Mouse (Mus musculus) midbrain, embryonic 12.5 days (tissue): ENCODE results near the gene Gm14548. TPM values are rescaled to one million over a fixed set of nuclear protein-coding genes. Genes with fewer than 3 reads are reported as not detected.
"Not testable (repeated sequence)": the region's sequence is repeated elsewhere in the genome, so short reads cannot be mapped to it uniquely, and the experiment has no call there.

Experiments
- ATAC-seq: fragments of 200-750 bp; cut with Nextera tagmentation; 2 replicates; pipeline ENCODE4 v1.8.0; 2017; ENCODE audit warnings: low read depth, moderate TSS enrichment, moderate library complexity; ENCODE audit not compliant: low FRiP score
- H3K27ac ChIP-seq: fragments of 300-500 bp; sonication (generic); replicated peaks from 2 replicates; pipeline ENCODE4 v1.5.1; 2016; ENCODE audit warnings: mild to moderate bottlenecking
- H3K27me3 ChIP-seq: fragments of 300-500 bp; sonication (generic); 2 replicates; pipeline ENCODE4 v1.6.1; 2016; ENCODE audit warnings: mild to moderate bottlenecking
- H3K36me3 ChIP-seq: fragments of 300-500 bp; sonication (generic); 2 replicates; pipeline ENCODE4 v1.6.1; 2016
- H3K4me1 ChIP-seq: fragments of 300-500 bp; sonication (generic); 2 replicates; pipeline ENCODE4 v1.6.1; 2016
- H3K4me2 ChIP-seq: fragments of 300-500 bp; sonication (generic); replicated peaks from 2 replicates; pipeline ENCODE4 v1.6.1; 2016; ENCODE audit warnings: mild to moderate bottlenecking, moderate library complexity
- H3K4me3 ChIP-seq: fragments of 300-500 bp; sonication (generic); 2 replicates; pipeline ENCODE4 v1.5.1; 2016; ENCODE audit warnings: mild to moderate bottlenecking
- H3K9ac ChIP-seq: fragments of 300-500 bp; sonication (generic); replicated peaks from 2 replicates; pipeline ENCODE4 v1.6.1; 2016; ENCODE audit warnings: mild to moderate bottlenecking, moderate library complexity
- H3K9me3 ChIP-seq: fragments of 300-500 bp; sonication (generic); 2 replicates; pipeline ENCODE4 v1.6.1; 2016; ENCODE audit warnings: mild to moderate bottlenecking
- WGBS: fragments of 180-500 bp; shearing (Covaris S2); methylation state at CpG from one replicate; pipeline ENCODE4 v1.1.7; 2016; 5-methylcytosine and 5-hydroxymethylcytosine counted together
- polyA plus RNA-seq: library from polyadenylated mRNA; unstranded; fragments of >200 nt; fragmentation: Nextera tagmentation; extraction: Ambion mirVana; gene quantifications from 2 replicates; pipeline ENCODE4 v1.2.1, GENCODE M21; 2016

Gene Gm14548
- polyA plus RNA-seq = not detected in 2 replicates

DNA sequence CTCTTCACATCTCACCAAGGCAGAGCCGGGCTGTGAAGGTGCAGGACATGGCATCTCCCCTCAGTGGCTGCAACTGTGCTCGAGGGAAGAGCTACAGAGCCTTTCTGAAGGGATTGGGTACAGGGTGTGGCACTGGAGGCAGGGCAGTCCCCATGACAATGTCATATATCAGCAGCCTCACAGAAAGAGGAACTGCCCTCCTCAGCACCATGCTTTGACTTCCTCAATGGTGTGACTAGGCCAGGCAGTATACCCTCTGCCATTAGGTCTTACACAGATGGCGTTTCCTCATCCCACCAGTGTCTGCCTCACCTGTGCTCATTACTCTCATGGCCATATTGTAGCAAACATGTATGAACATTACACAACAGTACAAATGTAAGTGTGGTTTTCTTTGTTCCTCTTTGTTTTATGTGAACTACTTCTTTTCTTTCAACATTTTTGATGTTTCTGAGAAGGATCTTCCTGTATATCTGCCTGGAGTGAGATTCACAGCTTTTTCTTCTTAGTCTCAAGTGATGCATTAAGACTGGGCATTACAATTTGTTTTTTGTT is at the start of gene Gm14548:
Gene Gm14548, minus strand, starts transcription at position 85 of the 555 bp plus-strand sequence.
- not testable (repeated sequence) for H3K9ac ChIP-seq, H3K4me3 ChIP-seq, H3K4me1 ChIP-seq, H3K27ac ChIP-seq, H3K4me2 ChIP-seq, H3K27me3 ChIP-seq, H3K9me3 ChIP-seq, ATAC-seq, H3K36me3 ChIP-seq
- WGBS = 82% methylated on average over 3 of the region's 3 CpGs

- Histone ChIP-seq H3K4me3 (no peak overlapping the region), H3K27ac (no peak overlapping the region), H3K4me1 (no peaks in the 10 kb centered on the region), H3K36me3 (no peaks in the 10 kb centered on the region), H3K27me3 (no peaks in the 10 kb centered on the region), H3K4me2 (no peak overlapping the region), H3K9ac (no peak overlapping the region), H3K9me3 (no peaks in the 10 kb centered on the region)
- no peak for ATAC-seq
- WGBS = 71% methylated on average over 4 of the region's 4 CpGs
Observed at GRCm38 (mm10) chr7:3946117-3946516, 48.2 kb upstream of the Gm14548 start.

DNA sequence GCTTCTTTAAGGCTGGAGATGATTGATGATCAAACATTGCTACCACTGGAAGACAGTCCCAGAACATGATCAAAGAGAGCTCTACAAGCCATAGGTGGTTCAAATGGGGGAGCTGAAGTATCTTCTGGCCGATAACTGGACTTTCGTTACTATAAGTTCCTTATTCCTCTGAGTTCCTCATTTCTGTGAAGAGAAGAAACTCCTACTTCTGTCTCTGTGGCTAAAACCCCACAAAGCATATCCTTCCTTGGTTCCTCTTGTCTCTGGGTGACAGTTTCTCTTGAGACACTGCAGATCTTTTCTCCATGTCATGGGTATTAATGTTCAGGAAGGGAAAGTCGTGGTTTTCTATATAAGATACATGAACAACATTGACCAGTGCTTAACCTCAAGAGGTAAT is 43.0 kb upstream of the Gm14548 start:
- H3K27ac ChIP-seq = no peak overlapping the region
- WGBS = 78% methylated on average over 3 of the region's 3 CpGs
- no peak overlapping the region for H3K4me2 ChIP-seq
- no peaks in the 10 kb centered on the region for H3K9me3 ChIP-seq
- no peaks in the 10 kb centered on the region for H3K27me3 ChIP-seq
- H3K36me3 ChIP-seq = no peaks in the 10 kb centered on the region
- no peaks in the 10 kb centered on the region for H3K4me1 ChIP-seq
- H3K9ac ChIP-seq = no peak overlapping the region
- H3K4me3 ChIP-seq = no peak overlapping the region
- no peak for ATAC-seq

GRCm38 (mm10) chr7:3939866-3940525 is 42.1 kb upstream of the Gm14548 start:
- no peaks in the 10 kb centered on the region for H3K4me1 ChIP-seq
- no peaks in the 10 kb centered on the region for H3K36me3 ChIP-seq
- H3K9me3 ChIP-seq = no peaks in the 10 kb centered on the region
- H3K9ac ChIP-seq = no peak overlapping the region
- H3K27me3 ChIP-seq = no peaks in the 10 kb centered on the region
- ATAC-seq = no peak
- no peak overlapping the region for H3K4me2 ChIP-seq
- H3K27ac ChIP-seq = no peak overlapping the region
- 70% methylated on average over 1 of the region's 1 CpGs for WGBS
- H3K4me3 ChIP-seq = no peak overlapping the region

- not testable (repeated sequence) for H3K27ac ChIP-seq, ATAC-seq, H3K36me3 ChIP-seq, H3K27me3 ChIP-seq, H3K9me3 ChIP-seq, H3K9ac ChIP-seq, H3K4me2 ChIP-seq, H3K4me3 ChIP-seq, H3K4me1 ChIP-seq
Observed at GRCm38 (mm10) chr7:3935473-3935872, 37.6 kb upstream of the Gm14548 start.

DNA sequence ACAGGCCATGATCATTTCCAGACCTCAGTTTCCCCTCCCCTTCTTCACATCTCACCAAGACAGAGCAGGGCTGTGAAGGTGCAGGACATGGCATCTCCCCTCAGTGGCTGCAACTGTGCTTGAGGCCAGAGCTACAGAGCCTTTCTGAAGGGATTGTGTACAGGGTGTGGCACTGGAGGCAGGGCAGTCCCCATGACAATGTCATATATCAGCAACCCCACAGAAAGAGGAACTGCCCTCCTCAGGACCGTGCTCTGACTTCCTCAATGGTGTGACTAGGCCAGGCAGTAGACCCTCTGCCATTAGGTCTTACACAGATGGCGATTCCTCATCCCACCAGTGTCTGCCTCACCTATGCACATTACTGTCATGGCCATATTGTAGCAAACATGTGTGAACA is 17.5 kb upstream of the Gm14548 start, which contains the start of gene Lilra6:
Gene Lilra6, minus strand, starts transcription at position 117 of the 400 bp plus-strand sequence.
- not testable (repeated sequence) for H3K4me3 ChIP-seq, H3K9ac ChIP-seq, H3K4me2 ChIP-seq, H3K36me3 ChIP-seq, H3K27me3 ChIP-seq, H3K27ac ChIP-seq, H3K4me1 ChIP-seq, ATAC-seq, H3K9me3 ChIP-seq
- WGBS = 70% methylated on average over 2 of the region's 2 CpGs

GRCm38 (mm10) chr7:3903704-3904103 is 5.8 kb upstream of the Gm14548 start:
- no peak overlapping the region for H3K9ac ChIP-seq
- H3K36me3 ChIP-seq = no peaks in the 10 kb centered on the region
- no peak overlapping the region for H3K4me2 ChIP-seq
- H3K27ac ChIP-seq = no peak overlapping the region
- WGBS = 24% methylated on average over 1 of the region's 1 CpGs
- H3K27me3 ChIP-seq = no peaks in the 10 kb centered on the region
- H3K4me3 ChIP-seq = no peak overlapping the region
- H3K4me1 ChIP-seq = no peaks in the 10 kb centered on the region
- H3K9me3 ChIP-seq = no peaks in the 10 kb centered on the region
- ATAC-seq = no peak

DNA sequence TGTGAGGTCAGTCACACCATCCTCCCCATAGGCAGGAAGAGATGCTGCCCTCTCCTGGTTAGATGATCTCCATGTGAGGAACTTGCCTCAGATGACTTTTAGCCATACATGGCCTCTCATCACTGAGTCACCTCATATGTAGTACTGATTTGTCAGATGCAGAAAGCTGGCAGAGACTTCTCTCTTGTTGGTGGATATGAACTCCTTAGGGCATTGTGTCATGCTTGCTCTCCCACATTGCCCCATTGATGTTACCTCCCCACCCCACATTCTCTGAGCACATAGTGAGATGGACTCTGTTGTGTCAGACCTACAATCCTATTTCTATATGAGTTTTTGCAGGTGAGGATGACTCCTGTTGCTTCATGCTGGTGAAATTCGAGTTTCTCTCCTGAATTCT is 22.9 kb downstream of the Gm14548 start:
- not testable (repeated sequence) for H3K4me2 ChIP-seq, H3K4me1 ChIP-seq, H3K27me3 ChIP-seq, H3K4me3 ChIP-seq, H3K9ac ChIP-seq, ATAC-seq, H3K9me3 ChIP-seq, H3K36me3 ChIP-seq, H3K27ac ChIP-seq
- no CpG with 5 or more reads among the region's 1 CpGs for WGBS

GRCm38 (mm10) chr7:3844951-3845350 is 53.0 kb downstream of the Gm14548 start, which contains the start of gene Pira2:
Gene Pira2 (minus strand): TSS chr7:3845051.
- H3K9me3 ChIP-seq, H3K4me2 ChIP-seq, H3K27ac ChIP-seq, H3K4me3 ChIP-seq, H3K36me3 ChIP-seq, H3K9ac ChIP-seq, H3K4me1 ChIP-seq, ATAC-seq, H3K27me3 ChIP-seq: not testable (repeated sequence)
- WGBS = no CpG with 5 or more reads among the region's 2 CpGs

GRCm38 (mm10) chr7:3837854-3838253 is 60.1 kb downstream of the Gm14548 start:
- H3K4me2 ChIP-seq, ATAC-seq, H3K9ac ChIP-seq, H3K9me3 ChIP-seq, H3K27ac ChIP-seq, H3K27me3 ChIP-seq, H3K4me3 ChIP-seq, H3K36me3 ChIP-seq, H3K4me1 ChIP-seq: not testable (repeated sequence)
- no CpG with 5 or more reads among the region's 1 CpGs for WGBS
